In the genomic region with DNA sequence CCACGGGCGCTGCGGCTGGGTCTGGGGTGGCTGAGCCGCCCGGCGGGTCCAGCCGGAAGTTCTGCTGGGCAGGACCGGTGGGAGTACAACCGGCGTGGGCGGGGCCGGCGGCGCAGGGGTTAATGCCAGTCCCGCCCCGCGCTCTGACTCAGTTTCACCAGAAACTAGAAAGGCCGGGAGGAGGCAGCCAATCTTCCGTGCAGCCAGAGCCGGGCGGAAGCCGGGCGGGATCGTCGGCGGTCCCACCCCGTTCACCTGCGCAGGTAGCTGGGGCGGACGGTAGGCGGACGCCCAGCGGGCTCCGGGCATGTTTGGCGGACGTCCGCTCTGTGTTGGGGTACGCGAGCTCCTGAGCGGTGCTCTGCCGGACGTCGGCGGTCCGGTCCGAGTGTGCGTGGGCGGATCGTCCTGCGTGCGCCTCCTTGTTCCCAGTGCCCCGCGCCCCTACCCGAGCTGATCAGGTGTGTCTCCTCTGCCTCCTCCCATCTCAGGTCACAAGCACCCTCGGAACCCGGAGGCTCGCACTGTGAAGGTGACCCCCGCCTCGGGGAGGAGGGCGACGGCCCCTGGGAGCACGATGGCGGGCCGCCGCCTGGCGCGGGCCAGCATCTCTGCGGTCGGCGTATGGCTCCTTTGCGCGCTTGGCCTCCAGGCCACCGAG, we compare ENCODE assay signal across 8 mouse cellular contexts. TPM values are rescaled to one million over a fixed set of nuclear protein-coding genes. Genes with fewer than 3 reads are reported as not detected.
DNase-seq lines count a peak whose midpoint lies in the region; TF ChIP-seq lines count a peak whose summit lies in the region.

A gene (plus strand): TSS at position 153 of the 661 bp plus-strand sequence.

- no peaks in the 10 kb centered on the region for H3K4me1 ChIP-seq in thymus, adult 2 months (replicated peaks; ENCODE audit: control insufficient read depth, insufficient read depth, low read length)
- peaks cover 15% of the 10 kb centered on the region for H3K4me1 ChIP-seq in forebrain, embryonic 10.5 days

- DNase-seq in thymus, adult 2 months, result no peak
- no peak for DNase-seq in thymus, postnatal 36 days
- DNase-seq in forebrain, embryonic 10.5 days (ENCODE audit: extremely low spot score, low spot score), result peak; percentile 22
- peak; percentile 75 for DNase-seq in kidney, adult 9 months
- peak; percentile 63 for DNase-seq in lung, postnatal 10 days
- peak; percentile 59 for DNase-seq in testis, postnatal 10 days (ENCODE audit: low spot score)
- no peak for DNase-seq in spleen, postnatal 36 days (ENCODE audit: low spot score in 2 of 2)
- DNase-seq in thymus, postnatal 14 days, result no peak

- H3K27ac ChIP-seq in thymus, adult 2 months (ENCODE audit: control insufficient read depth, insufficient read depth, low read length), result no peak within 1 kb of the TSS
- H3K27ac ChIP-seq in forebrain, embryonic 10.5 days, result peak within 1 kb of the TSS; percentile 36; the same call in 1 of the 2 replicates

- H3K27me3 ChIP-seq in thymus, adult 2 months (ENCODE audit: control insufficient read depth, insufficient read depth, low read length), result no peaks in the 10 kb centered on the region; the same call in 1 of the 2 replicates
- peaks cover 71% of the 10 kb centered on the region for H3K27me3 ChIP-seq in forebrain, embryonic 10.5 days (ENCODE audit: poor library complexity, severe bottlenecking)

- no peak for TF ChIP-seq POLR2A in thymus, adult 2 months (IDR thresholded peaks at IDR 0.05; ENCODE audit: control insufficient read depth, extremely low read depth, insufficient read depth, low read length, poor library complexity)

- TF ChIP-seq CTCF in thymus, adult 2 months (IDR thresholded peaks at IDR 0.05; ENCODE audit: borderline replicate concordance, control insufficient read depth, extremely low read depth, insufficient read depth, low read length, poor library complexity), result no peak

- WGBS in thymus, adult 2 months, result 3% methylated on average over 73 of the region's 73 CpGs
- under 1% methylated on average over 73 of the region's 73 CpGs for WGBS in forebrain, embryonic 10.5 days

- H3K4me3 ChIP-seq in thymus, adult 2 months (ENCODE audit: control insufficient read depth, insufficient read depth, low read length), result peak within 1 kb of the TSS; percentile 33
- H3K4me3 ChIP-seq in forebrain, embryonic 10.5 days, result peak within 1 kb of the TSS; percentile 58

- no peaks in the 10 kb centered on the region for H3K9me3 ChIP-seq in forebrain, embryonic 10.5 days

- H3K36me3 ChIP-seq in thymus, adult 2 months (ENCODE audit: control insufficient read depth, insufficient read depth, low read length), result no peaks in the 10 kb centered on the region
- H3K36me3 ChIP-seq in forebrain, embryonic 10.5 days (replicated peaks), result no peaks in the 10 kb centered on the region

RNA-seq across cellular contexts. Expression of the gene that starts here (rescaled TPM):
- polyA plus RNA-seq in thymus, adult 2 months (2012; rRNA removed), result 21.2 and 22.0 TPM in 2 replicates
- 3.5 and 4.4 TPM in 2 replicates for polyA plus RNA-seq in forebrain, embryonic 10.5 days (2016; fragmentation: Nextera tagmentation; extraction: Ambion mirVana)

Comparison
In these comparisons a context has a peak if more than half of its experiments do, and no peak if none do; other contexts are left out.
1. DNase-seq: peak in forebrain, embryonic 10.5 days (single experiment), kidney, adult 9 months (single experiment), lung, postnatal 10 days (single experiment) and testis, postnatal 10 days (single experiment); none in thymus, adult 2 months (single experiment), thymus, postnatal 36 days (0 of 2), spleen, postnatal 36 days (0 of 2) and thymus, postnatal 14 days (single experiment).